Mouse (Mus musculus) forebrain, embryonic 10.5 days (tissue): Measurements from ENCODE around the gene Synm. TPM values are rescaled to one million over a fixed set of nuclear protein-coding genes. Genes with fewer than 3 reads are reported as not detected.

Experiments
- DNase-seq: peaks from one replicate; pipeline ENCODE4 v3.0.0-alpha.2; 2017; ENCODE audit warnings: low spot score; ENCODE audit errors: extremely low spot score
- H3K27ac ChIP-seq: fragments of 300-500 bp; sonication (generic); 2 replicates; pipeline ENCODE4 v1.5.1; 2016; ENCODE audit warnings: mild to moderate bottlenecking
- H3K27me3 ChIP-seq: fragments of 300-500 bp; sonication (generic); 2 replicates; pipeline ENCODE4 v1.6.1; 2016; ENCODE audit warnings: mild to moderate bottlenecking; ENCODE audit not compliant: poor library complexity, severe bottlenecking
- H3K36me3 ChIP-seq: fragments of 300-500 bp; sonication (generic); replicated peaks from 2 replicates; pipeline ENCODE4 v1.6.1; 2016; ENCODE audit warnings: mild to moderate bottlenecking, moderate library complexity
- H3K4me1 ChIP-seq: fragments of 300-500 bp; sonication (generic); 2 replicates; pipeline ENCODE4 v1.6.1; 2016
- H3K4me3 ChIP-seq: fragments of 300-500 bp; sonication (generic); 2 replicates; pipeline ENCODE4 v1.5.1; 2016; ENCODE audit warnings: mild to moderate bottlenecking, moderate library complexity
- H3K9me3 ChIP-seq: fragments of 300-500 bp; sonication (generic); 2 replicates; pipeline ENCODE4 v1.6.1; 2016; ENCODE audit warnings: mild to moderate bottlenecking, moderate library complexity
- WGBS: fragments of 180-500 bp; shearing (Covaris S2); methylation state at CpG from one replicate; pipeline ENCODE4 v1.1.7; 2016; 5-methylcytosine and 5-hydroxymethylcytosine counted together
- microRNA-seq: library from miRNA; unstranded; fragments of <30 nt; microRNA quantifications from one replicate; pipeline ENCODE4, GENCODE M21; 2017
- polyA plus RNA-seq: library from polyadenylated mRNA; unstranded; fragments of >200 nt; fragmentation: Nextera tagmentation; extraction: Ambion mirVana; gene quantifications from 2 replicates; pipeline ENCODE4 v1.2.1, GENCODE M21; 2016

Gene Synm
- polyA plus RNA-seq, 1 experiment from 2014 or later: 0.78 TPM

DNA sequence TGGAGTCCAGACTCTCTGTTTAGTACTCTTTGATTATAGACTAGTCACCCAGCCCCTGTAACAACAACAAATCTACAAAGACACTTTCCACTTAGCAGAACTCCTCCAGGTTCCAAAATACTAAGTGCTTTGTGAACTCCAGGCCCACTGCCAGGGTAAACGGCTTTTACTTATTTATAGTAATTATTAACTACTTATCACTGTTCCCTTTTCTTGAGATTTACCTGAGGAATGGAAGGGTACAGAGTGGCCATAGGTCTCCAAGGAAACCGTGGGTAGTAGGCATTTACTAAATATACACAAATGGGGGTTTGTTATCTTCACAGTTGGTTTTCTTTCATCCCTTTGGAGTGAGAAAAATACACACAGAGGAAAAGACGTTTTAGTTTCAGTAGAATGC lies 71.3 kb downstream of the Synm start:
- H3K27me3 ChIP-seq: no peaks in the 10 kb centered on the region
- no peak for DNase-seq
- H3K4me3 ChIP-seq: no peak overlapping the region
- no peaks in the 10 kb centered on the region; the same call in 1 of the 2 replicates for H3K9me3 ChIP-seq
- WGBS: 71% methylated on average over 3 of the region's 3 CpGs
- no peak overlapping the region for H3K27ac ChIP-seq
- no peaks in the 10 kb centered on the region for H3K4me1 ChIP-seq
- peaks cover 38% of the 10 kb centered on the region for H3K36me3 ChIP-seq

DNA sequence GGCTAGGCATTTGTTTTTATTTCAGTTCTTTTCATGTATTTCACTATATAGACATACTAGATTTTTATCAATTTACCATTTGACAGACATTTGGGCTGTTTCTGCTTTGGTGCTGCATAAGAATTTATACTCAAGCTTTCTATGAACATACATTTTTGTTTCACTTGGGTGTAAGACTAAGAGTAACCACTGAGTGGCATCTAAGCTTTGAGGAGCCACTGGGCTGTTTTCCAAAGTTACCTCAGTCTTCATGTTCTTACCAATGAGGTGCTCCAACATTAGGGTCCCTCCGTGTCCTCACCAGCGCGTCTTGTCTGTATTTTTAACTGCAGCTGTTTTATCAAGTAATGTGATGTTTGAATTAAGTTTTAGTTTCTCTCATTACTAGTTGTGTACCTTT lies 73.0 kb downstream of the Synm start:
- H3K36me3 ChIP-seq: peaks cover 46% of the 10 kb centered on the region
- no peak overlapping the region for H3K27ac ChIP-seq
- no peaks in the 10 kb centered on the region for H3K4me1 ChIP-seq
- H3K27me3 ChIP-seq: no peaks in the 10 kb centered on the region
- over 99% methylated on average over 3 of the region's 3 CpGs for WGBS
- no peak overlapping the region for H3K4me3 ChIP-seq
- DNase-seq: no peak
- no peaks in the 10 kb centered on the region; the same call in 1 of the 2 replicates for H3K9me3 ChIP-seq

DNA sequence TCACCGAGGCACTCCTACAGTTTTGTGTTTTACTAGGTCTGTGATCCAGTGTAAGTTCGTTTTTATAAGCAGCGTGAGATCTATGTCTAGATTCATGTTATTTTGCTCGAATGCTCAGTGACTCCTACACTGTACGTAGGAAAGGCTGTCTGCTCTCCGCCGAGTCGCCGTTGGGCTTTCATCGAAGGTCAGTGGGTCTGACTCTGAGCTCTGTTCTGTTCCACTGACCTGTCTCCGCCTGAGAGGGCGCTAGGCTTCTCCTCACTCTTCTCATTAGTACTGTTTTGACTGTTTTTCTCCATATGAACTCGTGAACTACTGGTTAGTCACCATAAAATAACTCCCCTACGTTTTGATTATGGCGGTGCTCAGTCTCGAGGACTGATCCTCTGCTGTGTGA lies 76.5 kb downstream of the Synm start:
- DNase-seq: no peak
- peaks cover 71% of the 10 kb centered on the region for H3K36me3 ChIP-seq
- no peak overlapping the region for H3K4me3 ChIP-seq
- H3K4me1 ChIP-seq: no peaks in the 10 kb centered on the region
- no peaks in the 10 kb centered on the region for H3K27me3 ChIP-seq
- WGBS: 92% methylated on average over 16 of the region's 16 CpGs
- no peak overlapping the region for H3K27ac ChIP-seq
- H3K9me3 ChIP-seq: no peaks in the 10 kb centered on the region; the same call in 1 of the 2 replicates

DNA sequence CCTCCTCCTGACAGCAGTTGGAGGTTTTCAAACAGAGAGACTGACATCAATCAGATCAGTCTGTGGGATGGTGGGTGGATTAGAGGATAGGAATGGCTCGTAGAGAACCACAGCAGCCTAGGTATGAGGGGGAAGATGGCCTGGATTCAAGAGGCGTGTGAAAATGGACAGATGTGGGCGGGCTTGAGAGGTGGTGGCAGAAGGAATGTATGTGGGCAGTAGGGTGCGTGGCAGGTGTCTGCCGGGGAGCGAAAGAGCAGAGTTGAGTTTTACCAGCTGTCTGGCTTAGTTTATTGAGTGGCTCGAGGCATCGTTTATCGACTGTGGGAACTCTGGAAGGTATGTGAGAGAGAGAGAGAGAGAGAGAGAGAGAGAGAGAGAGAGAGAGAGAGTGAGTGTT lies 78.5 kb downstream of the Synm start:
- Histone ChIP-seq H3K9me3 (no peaks in the 10 kb centered on the region; the same call in 1 of the 2 replicates), H3K4me1 (no peaks in the 10 kb centered on the region), H3K36me3 (peaks cover 79% of the 10 kb centered on the region), H3K4me3 (no peak overlapping the region), H3K27me3 (no peaks in the 10 kb centered on the region), H3K27ac (no peak overlapping the region)
- 94% methylated on average over 9 of the region's 9 CpGs for WGBS
- no peak for DNase-seq

Small RNAs within 50 kb of the gene (microRNA-seq; reads per million reads assigned to microRNA genes)
- not detected for gene Gm23844

Other genes starting within 250 kb of the Synm start
- gene Lrrc28, start 114.5 kb downstream of the Synm start, polyA plus RNA-seq: 16.0 and 16.7 TPM in 2 replicates
- 33.9 and 36.0 TPM in 2 replicates for gene Ttc23, start 112.3 kb downstream of the Synm start, polyA plus RNA-seq
- gene Igf1r, start 193.1 kb upstream of the Synm start, polyA plus RNA-seq: 18.8 and 20.8 TPM in 2 replicates